Mouse (Mus musculus) heart, postnatal 4 days (tissue): ENCODE data around the gene Clybl. TPM values are rescaled to one million over a fixed set of nuclear protein-coding genes. Genes with fewer than 3 reads are reported as not detected.

ENCODE experiments used
- DNase-seq: peaks from one replicate; pipeline ENCODE4 v3.0.0; 2021
- total RNA-seq, 2 experiments: library from RNA; stranded (reverse); gene quantifications; 2 replicates each; pipeline ENCODE4 v1.2.3; 2021

The Clybl gene
- total RNA-seq, 2 experiments from 2014 or later = 83.0 to 94.2 TPM

DNA sequence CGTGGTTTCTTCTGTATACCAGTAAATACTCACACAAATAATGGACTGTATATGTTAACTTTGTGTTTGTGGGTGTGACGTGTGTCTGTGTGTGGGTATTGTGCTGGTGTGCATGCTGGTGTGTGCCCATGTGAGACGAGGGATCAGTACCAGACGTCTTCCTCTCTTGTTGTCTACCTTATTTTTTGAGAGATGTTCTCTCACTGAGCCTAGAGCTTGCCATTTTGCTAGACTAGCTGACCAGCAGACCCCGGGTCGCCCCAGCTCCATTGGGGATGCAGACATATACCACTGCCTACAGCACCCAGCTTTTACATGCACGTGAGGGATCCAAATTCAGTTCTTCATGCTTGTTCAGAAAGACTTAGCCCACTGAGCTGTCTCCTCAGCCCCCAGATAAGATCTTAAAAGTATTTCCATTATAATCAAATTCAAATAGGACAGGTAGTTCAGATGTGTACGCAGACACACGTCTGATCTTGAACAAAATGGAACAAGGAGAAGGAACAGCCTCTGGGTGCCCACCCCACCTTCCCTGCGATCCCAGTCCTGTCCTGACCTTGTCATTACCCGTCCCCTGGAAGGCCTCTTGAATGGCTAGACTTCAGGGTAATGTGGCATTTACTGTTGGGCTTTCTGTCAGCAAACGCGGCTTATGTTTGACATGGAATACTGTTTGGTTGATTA, 208.3 kb downstream of the Clybl start:
- no peak for DNase-seq

DNA sequence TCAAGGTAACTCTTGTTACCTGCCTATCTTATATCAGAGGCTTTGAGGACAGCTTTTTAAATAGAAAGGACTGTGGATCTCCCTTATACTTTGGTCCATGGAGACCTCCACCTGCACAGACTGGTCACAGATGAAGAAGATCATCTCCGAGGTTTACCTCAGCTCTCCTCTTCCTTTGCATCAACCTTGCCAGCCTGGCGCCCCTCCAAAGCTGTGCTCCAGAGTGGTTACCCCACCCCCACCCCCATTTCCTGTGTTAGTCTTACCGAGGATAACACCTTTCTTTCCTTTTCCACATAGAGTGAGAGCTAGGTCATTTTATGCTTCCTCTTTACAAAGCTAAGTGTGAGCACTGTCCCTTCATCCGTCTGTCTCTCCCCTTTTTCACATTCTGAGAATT, 209.4 kb downstream of the Clybl start:
- DNase-seq = no peak

DNA sequence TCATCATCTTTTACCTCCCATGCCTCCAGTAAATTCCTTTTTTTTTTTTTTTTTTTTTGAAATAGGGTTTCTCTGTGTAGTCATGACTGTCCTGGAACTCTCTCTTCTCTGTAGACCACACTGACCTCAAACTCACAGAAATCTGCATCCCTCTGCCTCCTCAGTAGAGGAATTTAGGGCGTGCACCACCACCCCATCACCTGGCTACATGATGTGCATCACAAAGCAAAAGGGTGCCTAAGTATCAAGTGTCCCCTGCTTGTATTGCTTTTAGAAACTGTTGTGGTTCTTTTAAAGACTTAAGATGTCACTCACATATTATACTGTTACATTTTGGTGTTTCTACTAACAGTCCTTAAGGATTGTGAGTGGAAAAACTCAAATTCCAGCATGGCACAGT, 211.6 kb downstream of the Clybl start:
- DNase-seq = no peak

DNA sequence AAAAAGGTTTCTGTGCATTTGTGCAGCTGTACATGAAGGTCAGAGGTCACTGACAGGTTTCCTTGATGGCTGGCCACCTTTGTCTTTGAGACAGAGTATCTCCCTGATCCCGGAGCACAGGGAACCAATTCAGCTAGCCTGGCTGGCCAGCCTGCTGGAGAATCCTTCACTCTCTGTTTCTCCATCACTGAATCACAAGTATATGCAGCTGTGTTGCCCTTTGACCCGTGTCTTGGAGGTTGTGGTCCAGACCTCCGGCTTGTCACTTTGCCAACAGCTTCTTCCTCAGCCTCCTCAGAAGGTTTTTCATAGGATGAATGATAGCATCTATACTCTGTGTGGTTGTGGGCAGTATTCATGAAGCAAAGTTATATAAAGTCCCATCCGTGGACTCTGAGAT, 217.2 kb downstream of the Clybl start:
- DNase-seq = no peak

DNA sequence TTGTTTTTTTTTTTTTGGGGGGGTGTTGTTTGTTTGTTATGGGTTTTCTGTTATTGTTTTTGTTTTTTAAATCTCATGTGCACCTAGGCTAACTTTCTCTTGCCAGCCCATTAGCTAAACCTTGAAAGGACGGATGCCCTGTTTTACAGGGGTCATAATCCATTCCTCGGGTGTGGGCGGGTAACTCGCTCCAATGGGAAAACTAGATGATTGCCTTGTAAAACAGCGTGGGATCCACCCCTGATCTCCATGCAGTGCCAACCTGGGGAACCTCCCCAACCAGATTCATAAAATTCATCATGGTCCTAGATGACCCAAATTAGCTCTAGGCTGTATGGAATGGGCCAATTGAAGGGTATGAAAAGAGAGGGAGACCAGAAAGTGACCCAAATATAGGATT, 218.4 kb downstream of the Clybl start:
- no peak for DNase-seq

DNA sequence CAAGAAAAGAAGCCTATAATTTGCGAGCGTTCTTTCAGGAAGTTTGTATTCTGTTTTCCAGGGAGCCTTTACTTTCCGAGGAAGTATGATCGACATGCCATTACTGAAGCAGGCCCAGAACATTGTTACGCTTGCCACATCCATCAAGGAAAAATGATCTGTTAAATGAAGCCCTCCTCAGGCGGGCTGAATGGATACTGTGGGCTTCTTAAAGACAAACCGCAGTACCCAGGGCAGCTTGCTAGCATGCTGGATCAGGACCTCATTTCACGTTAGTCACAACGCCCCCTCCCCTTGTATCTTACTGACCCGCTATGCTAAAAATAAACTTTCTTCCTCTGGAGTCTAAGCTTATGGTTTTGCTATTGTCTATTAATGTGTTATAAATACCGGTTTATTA, 220.4 kb downstream of the Clybl start:
- DNase-seq = no peak

DNA sequence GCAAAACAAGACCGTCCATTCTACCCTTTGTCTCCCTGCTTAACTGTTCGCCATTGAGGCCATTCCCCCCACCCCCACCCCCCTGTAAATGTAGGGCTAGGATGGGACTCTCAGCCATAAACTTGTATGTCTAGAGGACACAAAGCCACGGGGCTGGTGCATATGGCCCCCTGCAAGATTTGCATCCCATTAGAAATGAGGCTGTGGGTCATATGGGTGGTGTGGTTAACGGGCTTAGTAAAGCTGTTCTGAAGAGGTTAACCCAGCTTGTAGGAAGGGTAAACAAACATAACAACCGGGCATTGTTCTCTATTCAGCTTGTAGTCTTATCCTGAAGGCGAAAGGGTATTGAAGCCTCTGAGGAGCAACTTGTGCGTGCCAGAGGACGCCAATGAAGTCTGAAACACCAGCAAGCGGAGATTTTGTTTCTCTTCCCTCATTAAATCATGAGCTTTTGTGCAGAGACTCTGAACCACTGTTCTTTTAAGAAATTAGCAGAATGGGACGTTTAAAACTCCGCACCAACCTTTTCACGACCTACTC, 221.3 kb downstream of the Clybl start:
- DNase-seq = no peak

DNA sequence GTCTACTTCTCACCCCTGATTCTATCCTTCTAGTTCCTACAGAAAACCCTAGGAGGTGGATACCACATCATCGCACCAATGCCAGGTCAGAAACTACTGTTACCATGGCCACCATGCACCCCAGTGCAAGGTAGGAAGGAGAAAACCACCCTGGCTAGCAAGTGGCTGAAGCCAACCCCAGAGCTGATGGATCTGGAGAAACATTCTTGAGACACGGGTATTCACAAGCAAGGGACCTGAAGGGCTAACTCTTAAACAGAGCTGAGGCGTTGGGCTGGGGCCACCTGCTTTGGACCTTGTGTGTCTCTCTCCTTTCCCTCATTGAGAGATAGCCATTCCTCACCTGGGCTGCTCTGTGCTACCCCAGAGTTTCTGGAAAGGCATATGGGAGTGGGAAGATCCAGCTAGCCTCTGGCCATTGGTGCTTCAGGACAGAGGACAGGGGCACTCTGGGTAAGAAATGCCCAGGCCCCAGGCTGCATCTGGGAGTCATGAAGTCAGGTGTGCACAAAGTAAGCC, 222.0 kb downstream of the Clybl start:
- no peak for DNase-seq

DNA sequence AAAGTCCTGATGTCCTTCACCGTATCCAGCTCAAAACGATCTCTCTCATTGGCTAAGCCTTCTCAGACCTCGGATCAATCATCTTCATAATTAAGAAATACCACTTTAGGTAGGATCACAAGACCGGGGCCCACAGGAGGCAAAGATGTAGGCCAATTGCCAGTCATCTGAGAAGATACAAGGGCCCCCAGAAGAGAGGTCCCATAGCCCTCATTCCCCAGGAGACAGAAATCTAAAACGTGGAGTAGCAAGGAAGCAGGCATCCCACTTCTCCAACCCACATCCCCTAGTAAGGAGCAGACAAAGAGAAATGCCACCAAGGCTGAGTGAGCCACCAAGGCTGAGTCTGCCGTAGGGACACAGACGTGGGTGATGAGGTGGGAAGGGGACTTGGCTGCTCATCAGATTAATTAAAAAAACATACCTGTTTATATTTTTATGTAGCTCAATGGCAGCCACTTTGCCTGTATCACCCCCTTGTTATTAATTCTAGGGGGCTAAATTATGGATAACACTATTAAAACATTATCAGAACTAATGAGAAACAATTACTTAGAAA, 223.2 kb downstream of the Clybl start:
- DNase-seq = no peak

DNA sequence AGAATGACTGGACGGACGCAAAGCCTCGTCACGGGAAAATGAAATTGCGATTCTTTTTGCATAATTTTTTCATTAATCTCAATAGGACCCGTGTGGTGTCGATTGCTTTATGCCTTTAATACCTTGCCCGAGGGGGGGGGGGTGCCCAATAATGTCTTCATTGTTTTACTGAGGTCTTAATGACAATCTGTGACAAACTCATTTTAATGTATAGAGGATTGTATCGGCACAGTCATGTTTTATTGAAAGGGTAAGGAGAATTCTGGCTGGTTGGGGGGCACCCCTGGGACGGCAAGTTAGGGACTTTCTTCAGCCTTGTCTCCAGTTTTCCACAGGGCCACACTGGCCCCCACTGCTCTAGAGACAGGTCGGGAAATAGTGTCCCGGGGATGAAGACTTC, 223.7 kb downstream of the Clybl start:
- no peak for DNase-seq

DNA sequence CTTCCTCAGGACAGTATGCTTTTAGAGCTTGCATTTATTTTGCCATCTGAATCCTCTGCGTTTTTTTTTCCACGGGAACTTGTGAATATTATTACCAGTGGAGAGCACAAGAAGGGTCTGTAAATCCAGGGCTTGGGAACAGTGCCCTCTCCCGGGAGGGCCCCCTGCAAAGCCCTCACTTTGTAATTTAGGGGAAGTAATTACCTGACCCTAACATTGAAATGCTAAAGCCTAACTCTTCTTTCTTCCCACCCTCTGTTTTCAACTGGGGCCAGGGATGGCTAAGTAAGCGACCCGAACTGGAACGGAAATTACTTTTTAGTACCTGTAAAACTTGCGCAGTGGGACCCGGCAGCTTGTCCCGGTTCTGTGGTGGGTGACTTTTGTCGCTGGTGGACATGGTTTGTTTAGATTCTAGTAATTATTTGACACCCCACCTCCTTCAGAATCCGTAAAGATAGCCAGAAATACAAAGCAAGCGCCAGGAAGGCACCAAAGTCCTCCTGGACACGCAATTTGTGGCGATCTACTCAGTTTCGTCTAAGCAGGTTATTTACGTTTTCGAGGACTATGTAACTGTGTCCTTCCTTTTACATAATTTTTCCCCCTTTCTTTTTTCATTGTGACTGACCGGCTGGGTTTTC, 224.5 kb downstream of the Clybl start:
- DNase-seq = no peak

DNA sequence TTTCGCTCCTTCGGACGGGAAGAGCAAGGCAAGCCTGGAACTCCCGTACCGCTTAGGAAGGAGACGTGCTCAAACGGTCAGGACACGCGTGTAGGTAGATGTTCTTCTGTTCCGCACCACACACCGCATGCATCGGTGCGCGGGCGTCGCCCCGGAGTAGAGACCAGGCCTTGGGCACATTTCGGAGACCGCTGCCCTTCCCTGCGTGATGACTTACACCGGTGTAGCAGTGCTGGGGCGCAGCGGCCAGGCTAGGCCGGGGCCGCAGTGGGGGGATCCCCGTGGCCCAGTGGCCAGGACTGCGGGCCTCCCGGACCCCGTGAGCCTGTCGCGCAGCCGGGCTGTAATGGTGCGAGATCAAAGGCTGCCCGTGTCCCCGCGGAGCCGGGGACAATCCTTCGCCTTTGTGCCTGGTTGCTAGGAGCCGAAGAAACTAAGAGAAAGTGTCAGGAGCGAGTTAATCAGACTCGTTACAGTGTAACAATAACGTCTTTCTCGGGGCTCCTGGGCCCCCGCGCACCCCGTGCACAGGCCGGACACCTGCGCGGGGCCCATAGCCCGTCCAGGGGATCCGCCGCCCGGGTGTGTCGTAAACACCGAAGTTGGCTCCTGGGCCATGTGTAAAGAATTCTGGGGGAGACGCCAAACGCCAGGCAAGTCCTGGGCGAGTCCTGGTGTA, 225.2 kb downstream of the Clybl start:
- DNase-seq = no peak

DNA sequence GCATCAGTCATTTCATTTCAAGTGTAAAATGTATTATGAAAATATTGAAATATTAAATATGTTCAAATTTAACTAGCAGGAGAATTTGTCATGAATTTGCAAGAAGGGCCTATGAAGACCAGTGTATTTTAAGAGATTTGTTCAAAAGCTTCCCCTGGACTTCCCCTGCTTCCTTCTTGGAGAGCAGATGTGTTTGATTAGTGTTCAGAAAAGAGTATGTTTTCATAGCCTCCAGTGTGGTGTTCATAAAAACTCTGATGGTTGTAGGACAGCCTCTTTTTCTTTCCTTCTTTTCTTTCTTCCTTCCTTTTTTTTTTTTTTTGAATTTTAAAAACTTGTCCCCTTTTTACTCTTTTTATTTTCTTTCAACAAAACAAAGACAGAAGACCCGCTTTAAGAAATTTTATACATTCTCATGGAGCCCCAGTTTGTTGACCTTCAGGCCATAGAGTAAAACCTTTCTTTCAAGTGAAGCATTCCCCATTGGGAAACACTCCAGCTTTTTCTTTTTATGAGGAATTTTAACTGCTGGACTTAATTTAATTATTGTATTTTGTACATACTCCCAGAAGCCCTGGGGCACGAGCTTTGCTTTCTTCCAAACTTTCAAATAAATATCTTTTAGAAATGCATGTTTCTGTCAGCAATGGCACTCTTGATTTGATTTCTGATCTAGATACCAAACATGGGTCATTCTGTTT, 231.5 kb downstream of the Clybl start:
- DNase-seq = no peak

DNA sequence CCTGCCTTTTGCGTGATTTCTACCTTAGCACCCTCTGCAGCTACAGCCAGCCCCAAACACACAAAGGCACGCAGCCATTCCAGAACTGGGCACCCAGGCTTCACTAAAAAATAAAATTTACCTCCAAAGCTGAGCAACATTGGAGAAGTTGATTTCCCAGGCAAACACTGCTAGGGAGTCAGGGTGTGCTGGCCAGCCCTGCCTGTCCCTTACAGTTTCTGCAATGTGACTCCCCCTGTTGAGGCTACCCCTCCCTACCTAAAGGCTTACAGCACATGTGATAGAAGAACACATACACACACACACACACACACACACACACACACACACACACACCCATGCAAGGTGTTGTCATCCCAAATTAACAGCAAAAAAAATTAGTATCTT, 232.0 kb downstream of the Clybl start:
- no peak for DNase-seq

DNA sequence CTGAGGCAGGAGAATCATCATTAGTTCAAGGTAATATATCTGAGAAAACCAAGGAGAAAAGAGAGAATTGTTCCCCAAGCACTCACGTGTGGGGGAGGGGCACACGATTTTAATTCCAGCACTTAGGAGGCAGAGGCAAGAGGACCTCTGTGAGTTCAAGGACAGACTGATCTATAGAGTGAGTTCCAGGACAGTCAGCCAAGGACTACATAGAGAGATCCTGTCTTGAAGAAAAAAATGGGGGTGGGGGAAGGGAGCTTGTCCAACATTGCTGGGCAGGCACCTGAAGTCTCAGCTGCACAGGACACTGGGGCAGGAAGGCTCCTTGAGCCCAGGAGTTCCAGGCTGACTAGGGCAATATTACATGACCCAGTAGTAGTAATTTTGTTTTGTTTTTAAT, 233.3 kb downstream of the Clybl start:
- DNase-seq = no peak

DNA sequence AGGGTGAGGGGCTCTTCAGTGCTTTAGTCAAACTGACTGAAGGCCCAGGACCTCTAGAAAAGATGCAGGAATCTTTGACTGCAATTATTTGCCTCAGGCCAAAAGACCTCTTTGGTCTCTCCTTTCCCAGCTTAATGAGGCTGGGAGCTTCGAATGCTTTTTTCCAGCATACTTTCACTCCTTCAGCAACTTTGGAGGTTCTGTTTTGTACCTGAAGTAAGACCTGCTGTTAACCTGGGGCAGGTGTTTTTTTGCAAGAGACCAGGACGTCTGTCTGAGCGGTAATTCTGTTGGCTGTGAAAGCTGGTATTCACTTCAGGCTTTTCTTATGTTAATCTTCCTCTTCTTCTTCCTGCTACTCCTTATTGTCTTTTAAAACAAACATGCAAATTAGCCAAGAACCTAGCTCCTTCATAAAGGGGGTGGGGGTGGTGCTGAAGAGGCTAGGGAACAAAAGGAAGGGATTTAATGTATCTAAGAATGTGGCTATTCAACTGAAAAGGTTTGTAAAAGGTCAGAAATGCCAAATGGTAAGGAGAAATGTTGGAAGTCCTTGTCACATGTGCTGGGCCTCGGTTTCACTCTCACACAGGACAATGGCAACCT, 234.8 kb downstream of the Clybl start:
- DNase-seq = no peak

DNA sequence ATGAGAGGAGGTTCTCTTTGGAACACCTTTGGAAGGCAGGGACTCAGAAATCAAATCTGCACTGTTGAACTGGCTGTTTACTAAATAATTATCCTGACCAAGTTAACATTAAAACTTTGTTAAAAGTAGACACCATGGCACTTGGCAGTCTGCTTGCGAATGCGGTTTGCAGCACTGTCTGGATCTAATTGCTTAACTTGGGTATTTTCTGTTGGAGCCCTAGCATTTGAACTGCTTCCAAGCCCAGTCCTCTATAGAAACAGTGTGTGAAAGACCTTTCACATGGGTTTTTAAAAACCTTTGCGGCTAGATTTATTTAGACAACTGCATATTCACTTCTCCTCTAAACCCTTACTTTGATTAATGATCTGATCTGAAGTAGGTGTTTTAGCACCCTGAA, 242.9 kb downstream of the Clybl start:
- no peak for DNase-seq

DNA sequence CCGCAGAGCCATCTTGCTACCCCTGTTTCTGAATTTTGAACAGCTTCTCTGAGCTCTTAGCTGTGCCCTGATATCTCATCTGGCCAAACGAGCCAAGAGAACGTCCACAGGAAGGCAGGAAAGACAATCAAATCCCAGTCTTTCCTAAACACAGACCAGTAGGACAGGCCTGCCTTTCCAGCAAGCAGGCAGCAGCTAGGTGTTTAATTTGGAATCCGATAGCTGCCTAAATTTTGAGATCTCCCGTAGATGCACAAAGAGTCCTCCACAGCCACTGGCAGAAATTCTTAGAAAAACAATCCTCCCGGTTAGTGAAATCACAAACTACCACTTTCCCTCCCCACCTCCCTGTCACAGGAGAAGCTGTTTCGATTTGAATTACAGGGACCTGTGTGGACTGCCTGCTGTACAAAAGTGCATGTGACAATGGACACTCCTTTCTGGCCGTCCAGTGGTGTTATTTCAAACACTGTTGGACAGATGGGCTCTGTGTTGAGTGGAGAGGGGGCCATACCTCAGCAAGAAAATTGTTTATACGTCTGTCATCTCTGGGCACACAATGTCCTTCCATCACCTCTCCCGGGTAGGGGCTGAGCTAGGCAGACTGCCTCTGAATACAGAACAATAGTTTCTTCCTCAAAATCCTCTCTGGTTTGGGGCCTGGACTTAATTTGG, 245.2 kb downstream of the Clybl start:
- no peak for DNase-seq

DNA sequence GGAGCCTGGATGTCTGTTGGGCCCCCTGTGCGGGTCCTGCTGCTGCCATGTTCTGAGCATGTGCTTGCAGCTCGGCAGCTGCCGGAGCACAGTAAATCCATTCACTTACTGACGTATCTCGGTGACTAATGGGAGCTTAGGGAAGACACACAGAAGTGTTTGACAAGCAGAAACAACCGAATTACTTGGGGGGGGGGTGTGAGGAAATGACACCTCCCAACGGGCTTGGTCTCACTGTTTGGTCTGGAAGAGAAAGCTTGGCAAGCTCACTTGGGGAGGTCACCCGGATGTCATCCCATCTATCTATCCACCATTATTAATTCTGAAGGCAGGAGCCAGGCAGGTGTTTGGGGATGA, 245.7 kb downstream of the Clybl start:
- no peak for DNase-seq

DNA sequence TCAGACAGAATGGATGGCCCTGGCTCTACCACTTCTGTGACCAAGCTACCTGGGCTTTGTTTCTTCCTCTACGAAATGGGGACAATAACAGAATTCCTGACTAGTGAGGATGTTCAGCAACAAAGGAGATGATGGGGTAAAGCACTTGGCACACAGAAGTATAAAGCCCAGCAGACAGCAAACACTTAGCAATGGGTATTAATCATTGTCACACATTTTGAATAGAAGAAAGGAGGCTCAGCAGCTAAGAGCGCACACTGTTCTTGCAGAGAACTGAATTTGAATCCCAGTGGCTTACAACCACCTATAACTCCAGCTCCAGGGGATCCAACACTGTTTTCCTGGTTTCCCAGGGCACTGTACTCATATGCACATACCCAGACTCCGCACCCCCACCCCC, 246.2 kb downstream of the Clybl start:
- DNase-seq = no peak

DNA sequence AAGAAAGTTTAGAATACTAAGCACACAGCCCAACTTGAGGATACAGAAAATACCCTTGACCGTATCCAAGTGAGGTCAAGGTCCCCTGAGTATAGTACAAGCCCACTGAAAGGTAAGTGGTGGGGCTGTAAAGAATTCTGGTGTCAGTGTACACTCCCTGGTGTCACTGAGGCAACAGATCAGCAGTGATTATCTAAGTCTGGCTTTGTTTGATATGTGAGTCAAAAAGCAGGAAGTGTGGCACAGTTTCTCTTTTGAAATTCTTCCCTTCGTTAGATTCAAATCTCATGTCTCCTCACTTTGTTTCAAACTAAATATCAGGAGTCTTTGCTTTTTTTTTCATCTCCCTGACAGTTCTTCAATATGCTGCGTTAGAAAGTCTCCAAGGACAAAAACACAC, 251.1 kb downstream of the Clybl start:
- no peak for DNase-seq

DNA sequence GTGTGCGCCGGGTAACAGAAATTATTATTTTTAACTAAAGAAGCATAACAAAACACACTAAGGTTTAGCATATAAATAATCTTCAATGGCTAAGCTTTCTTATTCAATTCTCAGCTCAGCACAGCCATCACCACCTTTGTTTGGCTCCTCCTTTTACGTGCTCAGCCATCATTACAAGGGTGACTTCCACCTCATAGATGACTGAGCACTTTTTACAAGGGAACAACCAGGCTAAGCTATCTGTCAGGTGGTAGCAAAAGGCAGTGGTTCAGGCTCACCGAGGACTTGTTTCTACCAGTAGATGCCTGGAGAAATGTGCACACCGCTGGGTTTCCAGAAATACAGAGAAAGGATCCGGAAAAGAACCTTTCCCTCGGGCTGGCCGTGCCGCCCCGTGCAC, 252.5 kb downstream of the Clybl start:
- DNase-seq = no peak
